Mouse (Mus musculus) testis, adult 2 months (tissue): ENCODE data around the gene Basp1. TPM values are rescaled to one million over a fixed set of nuclear protein-coding genes. Genes with fewer than 3 reads are reported as not detected.
A peak's percentile ranks its signal among the peaks of the same experiment; 100 is the strongest.

Experiments
- H3K27ac ChIP-seq: fragments of 200-500 bp; 2 replicates; pipeline ENCODE4 v1.5.1; 2012; ENCODE audit warnings: low read depth, low read length; ENCODE audit not compliant: control insufficient read depth, insufficient read depth
- H3K27me3 ChIP-seq: fragments of 200-500 bp; 2 replicates; pipeline ENCODE4 v1.6.1; 2012; ENCODE audit warnings: mild to moderate bottlenecking, low read length, moderate library complexity; ENCODE audit not compliant: control insufficient read depth, insufficient read depth
- H3K36me3 ChIP-seq: fragments of 200-500 bp; 2 replicates; pipeline ENCODE4 v1.6.1; 2012; ENCODE audit warnings: mild to moderate bottlenecking, low read length; ENCODE audit not compliant: control insufficient read depth, insufficient read depth
- H3K4me1 ChIP-seq: fragments of 200-500 bp; 2 replicates; pipeline ENCODE4 v1.6.1; 2012; ENCODE audit warnings: low read length; ENCODE audit not compliant: control insufficient read depth, insufficient read depth
- H3K4me3 ChIP-seq: fragments of 200-500 bp; 2 replicates; pipeline ENCODE4 v1.5.1; 2012; ENCODE audit warnings: low read depth, mild to moderate bottlenecking, low read length, moderate library complexity, mixed read lengths; ENCODE audit not compliant: control insufficient read depth
- CTCF ChIP-seq: fragments of 200-500 bp; IDR thresholded peaks from 2 replicates; pipeline ENCODE4 v1.5.1; 2012; ENCODE audit warnings: low read depth, mild to moderate bottlenecking, inconsistent platforms, low read length, moderate library complexity; ENCODE audit not compliant: control insufficient read depth, insufficient read depth, insufficient replicate concordance
- POLR2A ChIP-seq: fragments of 200-500 bp; IDR thresholded peaks from 2 replicates; pipeline ENCODE4 v1.6.1; 2012; ENCODE audit warnings: low read depth, mild to moderate bottlenecking, inconsistent platforms, low read length, moderate library complexity; ENCODE audit not compliant: control insufficient read depth
- polyA plus RNA-seq: library from polyadenylated mRNA; depleted of rRNA; stranded (reverse); fragments of >200 nt; gene quantifications from 2 replicates; pipeline ENCODE4 v1.2.3, GENCODE M21; 2012

Gene Basp1
- polyA plus RNA-seq, 1 experiment = 11.8 TPM

DNA sequence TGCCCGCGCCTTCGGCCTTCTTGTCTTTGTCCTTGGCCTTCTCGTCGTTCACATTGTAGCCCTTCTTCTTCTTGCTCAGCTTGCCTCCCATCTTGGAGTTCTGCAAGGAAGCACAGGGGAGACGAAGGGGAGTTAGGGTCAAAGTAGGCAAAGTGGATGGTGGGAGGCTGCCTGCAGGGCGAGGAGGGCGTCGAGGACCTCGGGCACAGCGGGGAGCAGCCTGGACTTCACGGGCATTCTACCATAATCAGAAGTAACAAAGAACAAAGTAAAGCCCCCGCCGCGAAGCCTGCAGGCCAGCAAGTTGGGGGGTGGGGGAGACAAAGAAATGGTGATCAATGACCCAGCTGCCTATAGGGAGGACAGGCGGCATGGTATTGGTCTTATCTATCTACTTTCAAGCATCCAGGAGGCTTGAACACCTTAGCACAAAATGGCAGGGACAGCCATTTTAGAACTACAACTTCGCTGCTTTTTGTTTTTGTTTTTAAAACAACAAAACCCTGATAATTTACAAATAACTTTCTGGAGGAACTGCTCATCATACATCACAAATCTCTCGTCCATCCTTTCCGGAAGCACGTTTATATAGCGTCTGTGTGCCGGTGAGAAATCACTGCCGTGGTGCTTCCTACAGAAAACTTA, 48.6 kb downstream of the Basp1 start:
- Histone ChIP-seq H3K36me3 (no peaks in the 10 kb centered on the region), H3K4me3 (peak overlapping the region; percentile 72), H3K27ac (peak overlapping the region; percentile 58), H3K4me1 (peaks cover 11% of the 10 kb centered on the region), H3K27me3 (peaks cover 6% of the 10 kb centered on the region)
- no peak for TF ChIP-seq POLR2A
- TF ChIP-seq CTCF = no peak

GRCm38 (mm10) chr15:25364160-25364818, 49.3 kb downstream of the Basp1 start:
- H3K36me3 ChIP-seq = no peaks in the 10 kb centered on the region
- peak overlapping the region; percentile 72 for H3K4me3 ChIP-seq
- H3K27ac ChIP-seq = peak overlapping the region; percentile 52; the same call in 1 of the 2 replicates
- TF ChIP-seq POLR2A = no peak
- no peak for TF ChIP-seq CTCF
- peaks cover 11% of the 10 kb centered on the region for H3K4me1 ChIP-seq
- peaks cover 6% of the 10 kb centered on the region for H3K27me3 ChIP-seq

GRCm38 (mm10) chr15:25363636-25364035, 49.9 kb downstream of the Basp1 start:
- Histone ChIP-seq H3K36me3 (no peaks in the 10 kb centered on the region), H3K27me3 (peaks cover 6% of the 10 kb centered on the region), H3K4me3 (no peak overlapping the region), H3K4me1 (peaks cover 11% of the 10 kb centered on the region), H3K27ac (no peak overlapping the region)
- TF ChIP-seq CTCF (no peak), POLR2A (no peak)

DNA sequence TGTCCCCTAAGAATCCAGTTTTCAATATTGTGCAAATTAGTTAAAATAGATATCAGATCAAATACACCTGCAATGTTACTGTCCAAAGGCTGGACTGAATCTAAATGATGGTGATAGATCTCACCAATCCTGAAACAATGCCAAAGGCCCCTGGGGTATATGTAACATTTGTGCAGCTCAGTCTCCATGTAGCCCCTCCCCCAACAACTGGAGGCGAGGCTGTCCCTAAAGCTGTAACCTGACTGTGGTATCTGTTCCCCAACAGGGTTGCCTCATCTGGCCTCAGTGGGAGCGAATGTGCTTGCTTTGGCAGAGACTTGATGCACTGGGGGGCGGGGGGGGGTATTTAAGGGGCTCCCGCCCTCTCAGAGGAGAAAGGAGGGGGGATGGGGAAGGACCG, 52.7 kb downstream of the Basp1 start:
- TF ChIP-seq POLR2A = no peak
- TF ChIP-seq CTCF = no peak
- Histone ChIP-seq H3K4me3 (no peak overlapping the region), H3K27ac (no peak overlapping the region), H3K36me3 (no peaks in the 10 kb centered on the region), H3K27me3 (peaks cover 6% of the 10 kb centered on the region), H3K4me1 (peaks cover 11% of the 10 kb centered on the region)

- TF ChIP-seq POLR2A = no peak
- TF ChIP-seq CTCF = no peak
- H3K4me1 ChIP-seq = peaks cover 2% of the 10 kb centered on the region
- no peaks in the 10 kb centered on the region for H3K36me3 ChIP-seq
- H3K4me3 ChIP-seq = no peak overlapping the region
- H3K27ac ChIP-seq = 0 out of 2 replicates have a peak overlapping the region, but pooled peaks have one; percentile 53
- peaks cover 2% of the 10 kb centered on the region; the same call in 1 of the 2 replicates for H3K27me3 ChIP-seq
These were observed 54.9 kb downstream of the Basp1 start for GRCm38 (mm10) chr15:25358680-25359097.

DNA sequence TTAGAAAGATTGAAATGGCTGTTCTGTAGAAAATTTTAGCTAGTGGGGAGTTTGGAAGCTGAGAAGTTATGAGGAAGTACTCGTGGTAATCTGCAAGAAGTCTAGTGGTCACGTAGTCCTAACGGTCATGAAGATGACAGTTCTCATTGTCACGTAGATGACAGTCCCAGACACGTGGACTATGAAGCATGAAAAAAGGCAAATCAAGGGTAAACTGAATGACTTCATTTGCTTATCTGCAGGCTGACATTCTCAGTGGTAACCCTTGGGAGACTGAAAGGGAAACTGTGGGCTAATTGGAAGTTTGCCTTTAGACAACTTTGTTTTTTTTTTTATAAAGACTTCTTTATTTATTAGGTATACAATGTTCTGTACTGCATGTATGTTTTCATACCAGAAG, 58.2 kb downstream of the Basp1 start:
- H3K27ac ChIP-seq = no peak overlapping the region
- H3K4me1 ChIP-seq = no peaks in the 10 kb centered on the region
- H3K36me3 ChIP-seq = no peaks in the 10 kb centered on the region
- no peaks in the 10 kb centered on the region for H3K27me3 ChIP-seq
- H3K4me3 ChIP-seq = no peak overlapping the region
- TF ChIP-seq CTCF (no peak), POLR2A (no peak)

GRCm38 (mm10) chr15:25354738-25355137, 58.8 kb downstream of the Basp1 start:
- no peaks in the 10 kb centered on the region for H3K36me3 ChIP-seq

More at GRCm38 (mm10) chr15:25354738-25355137, 58.8 kb downstream of the Basp1 start:
- no peak for TF ChIP-seq POLR2A
- H3K4me1 ChIP-seq = no peaks in the 10 kb centered on the region
- no peak overlapping the region for H3K4me3 ChIP-seq
- H3K27me3 ChIP-seq = no peaks in the 10 kb centered on the region
- H3K27ac ChIP-seq = no peak overlapping the region
